Mouse (Mus musculus): ENCODE results near the gene Rnf31.

The Rnf31 gene

DNA sequence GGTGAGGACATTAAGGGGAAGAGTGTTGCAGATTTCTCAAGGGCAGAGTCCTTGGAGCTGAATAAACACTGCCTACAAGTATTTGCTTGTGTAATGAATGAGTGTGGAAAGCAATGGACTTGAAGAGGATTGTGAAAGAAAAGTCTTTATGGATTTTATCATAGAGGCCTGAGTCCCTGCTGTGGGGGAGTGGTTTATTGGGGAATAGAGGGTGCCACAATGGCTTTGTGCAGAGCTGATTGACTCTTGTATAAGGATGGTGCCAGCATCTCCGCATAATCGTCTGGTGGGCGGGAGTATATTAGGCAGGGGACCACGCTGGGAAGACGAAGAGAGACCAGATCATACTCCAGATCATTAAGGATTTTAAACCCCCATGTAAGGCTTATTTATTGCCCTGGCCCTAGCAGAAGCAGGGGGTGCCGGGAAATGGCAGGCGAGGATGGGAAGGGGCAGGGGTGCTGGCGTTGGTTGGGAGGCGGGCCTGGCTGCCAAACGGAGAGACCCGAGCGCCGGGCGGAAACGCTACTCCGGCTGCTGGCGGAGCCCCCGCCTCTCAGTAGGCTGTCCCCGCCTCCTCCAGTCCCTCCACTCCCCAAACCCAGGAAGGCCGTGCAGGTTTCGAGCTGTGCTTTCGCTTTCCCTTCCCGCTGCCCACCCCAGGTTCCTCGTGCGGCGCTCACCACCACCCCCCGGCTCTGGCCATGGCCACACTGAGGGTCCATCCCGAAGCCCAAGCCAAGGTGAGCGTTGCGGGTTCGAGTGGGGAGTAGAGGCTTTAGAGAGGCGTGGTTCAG, 13.4 kb upstream of the Rnf31 start, which contains the start of gene Psme1:
TSS of gene Psme1 (plus strand) at position 253 of the 797 bp plus-strand sequence.
- in situ Hi-C loops (cut with MboI; ENCODE audit: low sequenced_read_pairs): no loop called here

- in situ Hi-C loops (cut with MboI; ENCODE audit: low sequenced_read_pairs): no loop called here
Measured at GRCm38 (mm10) chr14:55578668-55579269, 12.7 kb upstream of the Rnf31 start.

GRCm38 (mm10) chr14:55579511-55580496, 11.7 kb upstream of the Rnf31 start:
- in situ Hi-C loops (cut with MboI; ENCODE audit: low sequenced_read_pairs): no loop called here

DNA sequence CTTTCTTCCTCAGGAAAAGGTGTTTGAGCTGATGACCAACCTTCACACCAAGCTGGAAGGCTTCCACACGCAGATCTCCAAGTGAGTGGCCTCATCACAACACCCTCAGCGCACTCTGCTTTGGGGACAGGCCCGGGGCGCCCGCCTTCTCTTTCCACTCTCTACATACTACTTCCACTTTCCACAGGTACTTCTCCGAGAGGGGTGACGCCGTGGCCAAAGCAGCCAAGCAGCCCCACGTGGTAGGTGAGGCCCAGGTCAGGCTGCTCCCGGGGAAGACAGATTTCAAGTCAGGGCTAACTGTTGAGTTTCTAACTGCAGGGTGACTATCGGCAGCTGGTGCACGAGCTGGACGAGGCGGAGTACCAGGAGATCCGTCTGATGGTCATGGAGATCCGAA, 10.8 kb upstream of the Rnf31 start:
- in situ Hi-C loops (cut with MboI; ENCODE audit: low sequenced_read_pairs): no loop called here

DNA sequence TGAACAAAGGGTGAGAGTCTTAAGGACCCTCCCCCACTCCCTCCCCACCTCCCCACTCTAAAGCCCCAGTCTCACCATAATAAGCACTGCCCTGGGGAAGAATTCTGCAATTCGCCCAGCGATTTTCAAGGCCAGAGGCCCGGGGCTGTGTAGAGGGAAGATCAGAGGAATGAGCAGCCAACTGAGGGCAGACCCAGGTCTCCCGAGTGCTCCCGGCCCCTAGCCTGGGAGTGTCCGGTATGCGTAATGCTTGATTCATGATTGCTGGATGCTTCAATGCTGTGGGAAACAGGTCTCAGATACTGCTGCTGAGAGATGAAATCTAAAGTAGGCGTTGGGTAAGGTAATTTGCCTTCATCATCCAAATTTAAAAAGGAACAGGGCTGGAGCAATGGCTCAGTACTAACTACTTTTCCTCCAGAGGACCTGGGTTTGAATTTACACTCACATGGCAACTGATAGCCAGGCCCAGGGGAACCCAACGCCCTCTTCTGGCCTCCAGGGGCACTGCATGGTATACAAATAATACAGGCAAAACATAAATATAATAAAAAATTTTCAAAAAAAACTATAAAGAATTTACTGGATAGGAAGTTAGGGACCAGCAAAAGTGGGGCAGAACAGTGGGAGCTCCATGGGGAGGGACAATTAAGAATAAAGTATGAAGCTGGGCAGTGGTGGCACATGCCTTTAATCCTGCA, 9.4 kb upstream of the Rnf31 start:
- in situ Hi-C loops (cut with MboI; ENCODE audit: low sequenced_read_pairs): no loop called here

DNA sequence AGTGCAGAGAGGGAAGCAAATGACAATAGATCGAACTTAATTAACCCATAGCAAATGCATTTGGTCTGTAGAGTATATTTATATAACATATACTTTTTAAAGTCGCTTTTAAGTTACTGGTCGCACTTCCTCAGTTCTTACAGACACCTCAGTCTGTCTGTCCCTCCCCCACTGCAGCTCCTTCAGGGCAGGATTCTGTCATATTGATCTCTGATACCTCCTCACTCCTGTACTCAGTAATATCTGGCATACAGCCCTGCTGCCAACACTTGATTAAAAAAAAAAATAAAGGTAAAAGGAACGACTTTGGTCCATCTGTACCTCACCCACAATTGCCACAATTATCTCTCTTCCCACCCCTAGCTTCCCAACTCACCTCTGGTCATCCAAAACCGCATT, 7.2 kb upstream of the Rnf31 start:
- in situ Hi-C loops (cut with MboI; ENCODE audit: low sequenced_read_pairs): no loop called here

GRCm38 (mm10) chr14:55584702-55585565, 6.6 kb upstream of the Rnf31 start, which contains the start of gene Emc9:
Gene Emc9 (minus strand): TSS chr14:55585302.
- in situ Hi-C loops (cut with MboI; ENCODE audit: low sequenced_read_pairs): no loop called here

- in situ Hi-C loops (cut with MboI; ENCODE audit: low sequenced_read_pairs): no loop called here
Measured at GRCm38 (mm10) chr14:55585566-55585960, 5.9 kb upstream of the Rnf31 start.

GRCm38 (mm10) chr14:55586149-55586548, 5.4 kb upstream of the Rnf31 start:
- in situ Hi-C loops (cut with MboI; ENCODE audit: low sequenced_read_pairs): no loop called here

GRCm38 (mm10) chr14:55589271-55589670, 2.2 kb upstream of the Rnf31 start:
- in situ Hi-C loops (cut with MboI; ENCODE audit: low sequenced_read_pairs): no loop called here

GRCm38 (mm10) chr14:55589771-55590448, 1.6 kb upstream of the Rnf31 start:
- in situ Hi-C loops (cut with MboI; ENCODE audit: low sequenced_read_pairs): no loop called here

GRCm38 (mm10) chr14:55590748-55591330, 669 bp upstream of the Rnf31 start, which contains the start of gene Psme2:
Gene Psme2 (minus strand): TSS chr14:55591113.
- in situ Hi-C loops (cut with MboI; ENCODE audit: low sequenced_read_pairs): no loop called here

DNA sequence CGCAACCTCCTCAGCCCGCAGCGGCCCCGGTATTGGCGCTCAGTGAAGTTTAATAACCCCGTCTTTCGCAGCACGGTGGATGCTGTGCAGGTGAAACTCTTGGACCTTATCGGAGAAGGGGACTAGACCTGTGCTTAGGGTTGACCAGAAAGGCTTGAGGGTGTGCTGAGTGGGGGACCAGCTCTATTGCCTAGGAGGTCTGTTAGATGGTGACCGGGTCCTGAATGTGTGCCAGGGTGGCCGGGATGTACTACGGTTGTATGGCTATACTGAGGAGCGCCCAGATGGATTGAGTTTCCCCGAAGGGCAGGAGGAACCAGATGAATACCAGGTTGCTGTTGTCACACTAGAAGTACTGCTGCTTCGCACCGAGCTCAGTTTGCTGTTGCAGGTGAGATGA, 718 bp downstream of the Rnf31 start:
- in situ Hi-C loops (cut with MboI; ENCODE audit: low sequenced_read_pairs): no loop called here

DNA sequence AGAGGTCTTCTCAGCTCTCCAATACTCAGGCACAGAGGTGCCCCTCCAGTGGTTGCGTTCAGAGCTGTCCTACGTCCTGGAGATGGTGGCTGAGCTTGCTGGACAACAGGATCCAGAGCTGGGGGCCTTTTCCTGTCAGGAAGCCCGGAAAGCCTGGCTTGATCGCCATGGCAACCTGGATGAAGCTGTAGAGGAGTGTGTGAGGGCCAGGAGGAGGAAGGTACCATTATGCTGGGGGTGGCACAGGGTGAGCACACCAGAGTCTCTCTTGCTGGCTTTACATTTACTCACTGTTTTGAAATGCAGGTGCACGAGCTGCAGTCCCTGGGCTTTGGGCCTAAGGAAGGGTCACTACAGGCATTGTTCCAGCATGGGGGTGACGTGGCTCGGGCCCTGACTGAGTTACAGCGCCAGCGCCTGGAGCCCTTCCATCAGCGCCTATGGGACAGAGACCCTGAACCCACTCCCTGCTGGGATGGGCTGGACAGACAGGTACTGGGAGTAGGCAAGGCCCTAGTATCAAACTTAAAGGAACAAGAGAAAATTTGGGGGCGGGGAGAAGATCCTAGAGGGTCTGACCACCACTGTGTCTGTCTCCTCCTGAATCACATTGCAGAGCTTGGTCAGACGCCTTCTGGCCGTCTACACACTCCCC, 4.7 kb downstream of the Rnf31 start:
- in situ Hi-C loops (cut with MboI; ENCODE audit: low sequenced_read_pairs): no loop called here

DNA sequence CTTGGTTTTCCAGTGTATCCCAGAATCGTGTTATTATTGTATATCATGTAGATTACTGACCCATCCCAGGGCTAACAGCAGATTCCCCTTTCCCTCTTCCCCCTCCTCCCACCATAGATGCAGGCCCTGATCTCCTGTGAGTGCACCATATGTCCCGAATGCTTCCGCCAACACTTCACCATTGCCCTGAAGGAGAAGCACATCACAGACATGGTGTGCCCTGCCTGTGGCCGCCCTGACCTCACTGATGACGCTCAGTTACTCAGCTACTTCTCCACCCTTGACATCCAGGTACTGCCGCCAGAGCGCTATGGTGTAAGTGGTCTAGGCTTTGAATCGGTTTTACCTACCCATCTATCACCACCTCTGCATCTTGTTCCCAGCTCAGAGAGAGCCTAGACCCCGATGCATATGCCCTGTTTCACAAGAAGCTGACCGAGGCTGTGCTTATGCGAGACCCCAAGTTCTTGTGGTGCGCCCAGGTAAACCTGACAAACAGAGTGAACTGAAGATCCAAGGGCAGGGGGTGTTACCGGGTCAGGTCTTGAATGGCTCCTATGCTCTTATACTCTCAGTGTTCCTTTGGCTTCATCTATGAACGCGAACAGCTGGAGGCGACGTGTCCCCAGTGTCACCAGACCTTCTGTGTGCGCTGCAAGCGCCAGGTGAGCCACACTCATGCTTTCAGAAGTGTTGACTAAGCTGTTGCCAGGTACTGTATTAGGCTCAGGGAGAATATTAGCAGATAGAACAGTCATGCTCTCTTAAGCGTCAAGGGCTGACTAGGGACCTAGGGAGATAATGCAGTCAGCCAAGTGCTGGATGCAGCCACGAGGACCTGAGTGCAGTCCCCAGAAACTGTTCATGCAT, 7.2 kb downstream of the Rnf31 start:
- in situ Hi-C loops (cut with MboI; ENCODE audit: low sequenced_read_pairs): no loop called here

DNA sequence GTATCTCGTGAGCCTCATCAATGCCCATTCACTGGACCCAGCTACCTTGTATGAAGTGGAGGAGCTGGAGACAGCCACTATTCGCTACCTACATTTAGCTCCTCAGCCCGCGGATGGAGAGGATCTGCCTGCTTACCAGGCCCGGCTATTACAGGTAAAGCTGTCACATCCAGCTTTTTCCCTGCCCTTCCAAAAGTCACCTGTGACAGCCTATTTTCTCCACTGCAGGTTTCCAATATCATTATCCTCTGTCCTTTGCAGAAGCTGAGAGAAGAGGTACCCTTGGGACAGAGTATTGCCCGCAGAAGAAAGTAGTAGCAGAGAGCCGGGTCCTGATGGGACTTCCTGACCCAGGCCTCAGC, 11.7 kb downstream of the Rnf31 start, which contains the start of gene Irf9:
TSS of gene Irf9 (plus strand) at position 301 of the 362 bp plus-strand sequence.
- in situ Hi-C loops (cut with MboI; ENCODE audit: low sequenced_read_pairs): no loop called here
